Mouse (Mus musculus) layer of hippocampus, postnatal 14 days (tissue): ENCODE measurements at regions not wholly inside any gene's neighbourhood (a gene's known extent, or its start where the extent isn't known, plus 50 kb on each side); places are given as distances from the start of the nearest gene placed in this dataset.

Experiments
- DNase-seq, 2 experiments: peaks; one replicate each; pipeline ENCODE4 v3.0.0; 2021 to 2022; ENCODE audit warnings: low spot score in 2 of 2, mixed read lengths in 1 of 2

GRCm38 (mm10) chr3:144327235-144327760, 122.3 kb upstream of the Lmo4 start:
- no peak for DNase-seq

- no peak for DNase-seq
These were observed 120.0 kb upstream of the Lmo4 start for GRCm38 (mm10) chr3:144324974-144325373.

DNA sequence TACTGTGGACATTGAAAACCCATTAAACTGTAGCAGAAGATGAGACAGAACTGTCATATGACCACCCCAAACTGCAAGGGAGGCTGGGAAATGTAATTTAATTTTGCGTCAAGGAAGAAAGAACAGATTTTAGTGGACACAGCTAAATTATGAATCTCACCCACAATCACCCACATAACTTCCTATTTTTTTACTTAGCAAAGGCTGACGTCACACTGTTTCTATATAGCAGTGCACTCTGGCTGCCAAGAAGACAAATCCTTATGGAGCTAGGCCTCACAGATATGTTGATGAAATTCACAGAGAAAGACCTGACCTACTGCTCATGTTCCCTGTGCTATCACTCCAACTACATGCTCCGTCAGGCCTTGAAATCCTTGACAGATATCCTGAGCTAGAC, 118.5 kb upstream of the Lmo4 start:
- DNase-seq = no peak

DNA sequence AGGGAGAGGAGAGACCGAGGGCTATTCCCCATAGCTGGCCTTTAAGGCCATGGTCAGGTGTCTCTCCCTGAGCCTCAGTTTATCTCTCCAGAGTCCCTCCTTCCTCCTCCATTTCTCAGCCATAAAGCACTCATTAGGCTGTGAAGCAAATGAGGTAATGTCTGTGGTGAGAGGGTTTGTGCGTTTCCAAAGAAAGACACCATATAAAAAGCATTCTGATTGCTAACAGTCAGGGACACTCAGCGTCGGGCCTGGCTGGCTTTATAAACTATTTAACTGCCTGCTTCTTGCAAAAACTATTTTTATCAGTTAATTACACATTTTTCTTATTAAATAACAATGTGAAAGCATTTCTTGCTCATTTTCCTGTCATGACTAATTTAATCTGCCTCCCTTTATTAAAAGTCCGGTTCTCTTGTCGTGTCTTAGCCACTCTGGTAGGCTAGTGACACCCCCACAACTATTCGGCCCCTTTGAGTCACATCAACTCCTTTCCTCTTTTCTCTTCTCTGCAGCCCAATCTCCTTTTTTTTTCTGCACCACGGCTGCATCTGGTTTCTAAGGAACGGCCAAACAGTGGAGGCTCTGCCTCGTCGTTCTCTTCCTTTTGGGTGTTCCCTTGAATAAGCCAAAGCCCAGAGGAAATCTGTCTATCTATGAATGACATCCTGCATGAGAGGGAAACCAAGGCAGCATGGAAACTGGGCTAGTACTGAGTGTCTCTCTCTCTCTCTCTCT, 114.6 kb upstream of the Lmo4 start:
- DNase-seq = no peak

DNA sequence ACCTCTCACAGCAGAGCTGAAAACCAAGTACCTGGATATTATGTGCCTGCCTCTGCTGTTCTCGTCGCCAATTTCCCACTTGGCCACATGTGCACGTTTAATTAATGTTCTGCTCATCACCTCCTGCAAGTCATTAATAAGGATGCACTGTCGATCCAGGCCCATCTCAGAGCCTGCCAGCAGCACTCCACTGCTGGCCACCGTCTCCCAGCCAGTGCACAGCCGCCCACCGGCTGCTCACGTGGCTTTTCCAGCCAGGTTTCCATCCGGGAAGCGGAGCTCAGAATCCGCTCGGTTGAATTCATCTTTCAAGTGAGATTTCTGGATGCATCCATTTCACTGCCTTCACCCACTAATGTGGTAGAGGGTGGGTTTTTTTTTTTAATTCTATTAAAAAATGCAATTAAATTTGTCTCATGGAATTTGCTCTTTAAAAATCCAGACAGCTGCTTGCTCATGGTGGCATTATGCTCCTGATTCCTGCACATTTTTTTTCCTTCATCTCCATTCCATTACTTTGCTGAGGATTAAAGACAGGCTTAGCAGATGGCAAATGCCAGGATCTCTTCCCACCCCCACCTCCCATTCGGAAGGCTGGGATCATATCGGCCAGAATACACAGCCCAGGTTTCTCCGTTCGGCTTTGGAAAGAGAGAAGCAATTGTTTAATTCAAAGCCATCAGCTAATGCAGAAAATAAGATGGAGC, 113.9 kb upstream of the Lmo4 start:
- DNase-seq = peak; percentile 57 to 58

DNA sequence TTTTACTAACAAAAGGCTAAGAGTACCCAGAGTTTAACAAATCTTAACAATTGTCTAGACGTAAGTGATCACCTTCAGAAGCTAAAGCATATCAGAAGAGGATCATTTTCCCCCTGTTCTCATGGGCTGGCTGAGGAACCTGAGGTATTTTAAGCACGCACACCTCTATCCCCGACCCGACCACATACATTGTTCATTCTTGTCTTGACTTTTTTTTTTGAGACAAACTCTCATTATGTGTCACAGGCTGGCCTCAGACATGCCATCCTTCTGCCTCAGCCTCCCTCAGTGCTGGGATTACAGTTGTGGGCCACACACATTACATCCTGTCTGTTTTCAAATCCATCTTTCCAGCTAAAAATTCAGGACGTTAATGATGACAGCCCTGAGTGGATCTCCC, 105.7 kb upstream of the Lmo4 start:
- DNase-seq = no peak

DNA sequence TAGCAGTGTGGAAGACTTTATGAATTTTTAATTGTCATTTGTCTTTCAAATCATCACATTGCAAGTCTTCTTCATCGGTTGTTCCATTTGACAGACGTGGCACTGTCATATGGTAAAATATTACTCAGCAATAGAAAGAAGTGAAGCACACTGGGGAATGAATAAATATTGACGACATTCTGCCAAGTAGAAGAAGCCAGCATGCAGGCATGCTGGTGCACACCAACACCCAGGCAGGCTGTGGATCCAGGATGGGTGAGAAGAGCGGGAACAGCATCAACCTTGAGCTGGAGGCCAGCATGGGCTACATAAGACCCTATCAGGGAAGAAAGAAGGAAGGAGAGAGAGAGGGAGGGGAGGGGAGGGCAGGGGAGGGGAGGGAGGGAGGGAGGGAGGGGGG, 103.6 kb upstream of the Lmo4 start:
- DNase-seq = peak in 1 of 2 experiments; percentile 45

DNA sequence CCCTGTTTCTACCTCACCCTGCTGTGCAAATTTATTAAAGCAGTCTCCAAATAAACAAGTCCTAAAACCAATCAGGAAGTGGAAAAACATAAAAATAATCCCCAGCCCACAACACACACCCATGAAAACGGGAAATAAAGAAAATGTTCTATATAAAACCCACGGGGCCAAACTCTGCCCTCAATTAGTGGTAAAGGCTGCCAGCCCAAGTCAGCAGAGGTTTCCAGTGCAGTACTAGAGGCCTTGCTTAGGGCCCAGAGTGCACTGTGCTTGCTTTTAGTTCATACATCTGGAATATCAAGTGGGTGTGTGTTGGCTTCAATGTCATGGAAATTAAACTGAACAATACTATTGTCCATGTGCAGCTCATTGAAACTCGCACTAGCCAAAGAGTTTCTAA, 102.5 kb upstream of the Lmo4 start:
- DNase-seq = no peak

DNA sequence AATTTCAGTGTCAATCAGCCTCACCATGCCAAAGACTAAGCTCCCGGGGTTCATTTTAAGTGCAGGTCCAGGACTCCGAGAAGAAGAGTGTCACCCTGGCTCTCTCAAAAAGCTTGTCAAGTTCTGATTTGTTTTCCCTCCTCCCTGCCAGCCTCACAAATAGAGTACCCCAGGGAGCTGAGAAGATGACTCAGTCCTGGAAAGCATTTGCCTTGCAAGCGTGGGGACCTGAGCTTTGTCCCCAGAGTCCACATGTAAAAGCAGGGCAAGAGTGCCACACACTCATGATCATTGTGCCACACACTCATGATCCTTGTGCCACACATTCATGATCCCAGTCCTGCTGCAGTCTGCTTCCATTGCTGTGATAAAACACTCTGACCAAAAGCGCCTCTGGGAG, 100.4 kb upstream of the Lmo4 start:
- DNase-seq = no peak

- no peak for DNase-seq
These were observed 99.9 kb upstream of the Lmo4 start for GRCm38 (mm10) chr3:144304924-144305323.

DNA sequence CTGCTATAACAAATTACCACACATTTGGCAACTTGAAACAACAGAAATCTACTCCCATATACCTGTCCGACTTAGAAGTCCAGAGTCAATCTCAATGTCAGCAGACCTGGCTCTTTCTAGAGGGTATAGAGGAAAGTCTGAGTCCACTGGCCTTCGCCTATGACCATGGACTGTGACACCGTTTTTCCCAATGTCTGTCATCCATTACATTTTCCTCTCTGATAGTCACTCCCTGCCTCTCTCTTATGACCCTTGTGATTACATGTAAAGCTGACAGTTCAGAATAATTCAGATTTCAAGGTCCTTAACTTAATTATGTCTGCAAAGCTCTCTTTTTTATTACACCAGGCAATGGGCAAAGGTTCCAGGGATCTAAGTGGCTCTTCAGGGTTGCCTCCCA, 97.6 kb upstream of the Lmo4 start:
- no peak for DNase-seq

DNA sequence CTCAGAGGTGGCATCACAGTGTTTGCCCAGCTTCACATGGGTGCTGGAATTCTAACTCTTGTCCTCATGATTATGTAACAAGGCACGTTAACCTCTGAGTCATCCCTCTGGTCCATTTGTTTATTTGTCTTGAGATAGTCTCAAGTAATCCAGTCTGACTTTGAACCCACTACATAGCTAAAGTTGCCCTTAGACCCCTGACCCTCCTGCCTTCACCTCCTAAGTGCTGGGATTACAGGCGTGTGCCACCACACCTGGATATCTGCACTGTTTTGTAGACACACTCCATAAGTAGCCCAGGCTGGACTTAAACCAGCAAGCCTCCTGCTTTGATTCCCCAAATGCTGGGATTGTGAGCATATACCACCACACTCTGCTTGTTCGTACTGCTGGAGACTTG, 96.0 kb upstream of the Lmo4 start:
- no peak for DNase-seq

DNA sequence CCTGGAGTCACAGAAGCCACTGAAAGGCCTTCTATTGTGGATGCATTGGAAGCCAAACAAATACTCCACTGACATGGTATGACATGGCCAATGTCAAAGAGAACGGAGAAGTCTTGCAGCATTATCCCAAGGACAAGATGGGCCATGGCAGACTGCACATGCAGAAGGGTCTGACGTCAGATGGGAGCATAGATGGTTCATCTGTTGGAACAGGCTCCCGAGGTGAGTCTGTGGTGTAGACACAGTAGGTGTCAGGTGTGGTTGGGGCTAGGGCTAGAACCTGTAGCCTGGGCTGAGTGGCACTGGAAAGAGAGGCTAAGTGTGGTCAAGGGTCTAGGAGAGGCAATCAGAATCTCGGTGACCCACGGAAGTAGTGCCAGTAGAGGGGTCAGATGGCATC, 94.2 kb upstream of the Lmo4 start:
- no peak for DNase-seq

DNA sequence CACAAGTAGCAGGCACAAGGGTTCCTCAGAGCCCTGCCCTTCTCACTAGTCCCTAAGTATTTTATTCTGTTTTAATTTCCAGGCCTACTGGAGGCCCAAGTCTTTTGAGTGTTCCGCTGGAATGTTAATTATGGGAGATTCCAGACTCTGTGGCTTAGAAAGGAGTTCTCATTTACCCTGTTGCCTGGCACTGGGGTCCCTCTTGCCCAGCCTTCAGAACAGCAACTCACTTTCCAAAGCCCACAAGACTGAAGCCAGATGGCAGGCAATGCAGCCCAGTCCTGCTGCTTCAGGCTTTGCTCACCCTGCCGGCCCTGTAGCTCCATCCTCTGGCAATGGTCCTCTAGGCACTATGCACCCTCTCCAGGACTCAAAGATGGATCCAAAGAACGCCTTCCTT, 84.5 kb upstream of the Lmo4 start:
- peak; percentile 14 to 72 for DNase-seq

DNA sequence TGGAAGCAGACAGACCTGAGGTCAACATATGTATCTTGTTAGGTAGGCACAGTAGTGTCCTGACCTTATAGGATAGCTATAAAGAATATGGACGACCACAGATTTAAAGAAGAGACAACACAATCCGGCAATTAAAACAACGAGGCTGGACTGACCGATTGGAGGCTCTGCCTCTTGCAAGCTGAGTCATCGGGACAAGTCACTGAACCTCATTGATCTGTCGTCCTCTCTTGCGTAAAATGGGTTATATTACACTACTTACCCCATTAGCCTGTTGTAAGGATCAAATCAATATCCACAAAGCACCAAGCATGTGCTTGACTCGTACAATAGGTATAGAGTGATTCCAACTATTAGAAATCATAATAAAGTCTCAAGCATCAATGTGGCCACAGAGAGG, 81.1 kb upstream of the Lmo4 start:
- no peak for DNase-seq

GRCm38 (mm10) chr3:144284326-144284725, 79.3 kb upstream of the Lmo4 start:
- DNase-seq = no peak

GRCm38 (mm10) chr3:144273115-144273514, 68.1 kb upstream of the Lmo4 start:
- DNase-seq = no peak

GRCm38 (mm10) chr3:144270206-144270605, 65.2 kb upstream of the Lmo4 start:
- no peak for DNase-seq

DNA sequence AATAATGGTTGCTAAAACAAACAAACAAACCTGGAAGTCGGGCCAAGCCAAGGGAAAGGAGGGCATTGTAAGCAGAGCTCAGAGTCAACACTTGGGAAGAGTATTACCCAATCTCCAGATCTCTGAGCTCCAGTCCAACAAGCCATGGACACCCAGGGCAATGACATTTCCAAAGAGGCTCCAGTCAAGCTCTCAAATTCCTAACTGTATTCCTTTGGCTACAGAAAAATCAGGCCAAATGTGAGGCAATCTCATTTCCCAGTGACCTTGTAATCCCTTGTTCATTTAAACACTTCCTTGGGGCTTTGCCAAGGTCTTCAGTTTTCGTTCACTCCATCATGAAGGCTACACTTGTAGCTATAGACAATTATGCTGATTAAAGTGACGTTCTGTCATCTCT, 59.5 kb upstream of the Lmo4 start:
- DNase-seq = no peak

DNA sequence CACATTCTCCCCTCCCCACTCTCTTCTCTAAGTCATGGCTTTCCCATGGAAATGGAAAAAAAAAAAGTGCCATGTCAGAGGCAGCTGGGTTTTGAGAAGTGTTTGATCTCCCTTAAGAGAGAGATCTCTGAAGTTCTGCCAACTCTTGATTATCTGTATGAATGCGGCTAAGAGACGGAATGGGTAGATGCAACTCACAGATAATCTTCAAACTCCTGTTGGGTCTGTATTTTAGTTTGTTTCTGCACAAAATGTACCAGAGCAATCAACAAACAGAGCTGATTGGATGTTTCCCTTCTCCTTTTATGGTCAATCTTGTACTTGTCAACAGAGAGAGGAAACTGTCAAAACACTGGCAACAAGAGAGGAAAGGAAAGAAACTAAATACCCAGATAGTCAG, 55.9 kb upstream of the Lmo4 start:
- no peak for DNase-seq

DNA sequence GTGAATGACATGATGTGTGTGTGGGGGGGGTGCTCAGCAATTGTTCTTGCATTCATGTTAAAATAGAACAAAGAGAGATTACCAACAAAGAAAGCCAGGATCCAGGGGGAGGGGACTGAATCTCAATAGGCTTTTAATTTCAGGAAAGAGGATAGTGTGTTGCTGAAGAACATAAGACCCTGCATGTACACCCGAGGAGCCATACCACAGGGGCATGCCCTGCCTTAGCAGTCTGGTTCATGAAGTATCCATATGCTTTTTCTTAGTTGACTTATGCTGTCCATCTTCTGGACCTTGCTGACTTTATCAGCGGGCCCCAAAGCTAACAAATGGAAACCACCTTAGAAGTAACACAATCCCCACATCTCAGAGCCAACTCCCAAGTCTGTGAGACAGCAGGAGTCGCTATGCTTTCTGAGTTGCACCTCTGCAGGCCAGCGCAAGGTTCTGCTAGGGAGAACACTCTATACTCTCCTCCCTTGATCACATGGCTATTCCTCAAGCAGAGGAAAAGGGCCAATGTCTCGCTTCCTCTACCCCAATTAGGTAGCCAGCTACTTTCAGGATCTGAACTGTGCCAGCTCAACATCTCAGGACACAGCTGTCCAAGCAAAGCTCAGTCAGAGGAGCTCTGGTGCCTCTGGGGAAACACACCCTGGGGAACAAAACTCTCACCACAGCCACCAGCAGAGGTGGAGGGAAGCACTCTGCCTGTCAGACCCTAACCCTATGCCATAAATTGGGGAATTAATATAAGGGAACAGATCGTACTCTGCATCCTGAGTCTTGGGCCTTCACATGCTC, 52.9 kb upstream of the Lmo4 start:
- DNase-seq = no peak

- no peak for DNase-seq
These were observed 52.2 kb upstream of the Lmo4 start for GRCm38 (mm10) chr3:144257196-144257595.
